Mouse (Mus musculus): ENCODE measurements around the gene Abr.

DNA sequence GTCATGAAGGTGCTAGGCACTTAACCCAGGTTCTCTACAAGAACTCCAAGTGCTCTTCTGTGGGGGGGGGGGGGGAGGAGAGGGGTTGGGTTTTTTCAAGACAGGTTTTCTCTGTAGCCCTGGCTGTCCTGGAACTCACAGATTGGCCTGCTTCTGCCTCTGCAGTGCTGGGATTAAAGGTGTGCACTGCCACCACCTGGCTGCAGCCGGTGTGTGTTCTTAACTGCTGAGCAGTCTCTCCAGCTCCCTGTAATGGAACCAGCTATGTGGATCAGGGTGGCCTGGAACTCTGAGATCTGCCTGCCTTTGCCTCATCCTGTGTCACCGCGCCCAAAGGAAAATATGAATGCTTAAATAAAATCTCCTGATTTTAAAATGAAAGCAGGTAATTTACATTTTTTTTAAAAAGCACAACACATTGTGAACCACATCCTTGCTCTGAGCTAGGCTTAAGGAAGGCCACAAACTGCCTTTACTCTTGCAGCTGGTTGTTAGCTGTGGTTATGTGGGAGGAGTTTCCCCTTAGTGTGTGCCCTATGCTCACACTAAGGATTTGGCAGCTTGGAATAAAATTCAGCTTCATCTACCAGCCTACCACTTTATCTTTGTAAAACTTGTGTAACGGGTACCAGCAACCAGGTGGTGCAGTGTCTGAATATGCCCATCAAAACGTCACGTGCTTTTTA lies 125.9 kb downstream of the Abr start:
- no peak for TF ChIP-seq GATA1 (IDR thresholded peaks at IDR 0.05; ENCODE audit: borderline replicate concordance, low read length)
- no peak for TF ChIP-seq FLI1 (IDR thresholded peaks at IDR 0.05; ENCODE audit: low read length)

Measured in megakaryocyte, embryonic 14.5 days (primary cell).